Mouse (Mus musculus) 3134 (cell line): ENCODE data around the gene Sgms2.

Source experiments
- DNase-seq: peaks from one replicate; pipeline ENCODE4 v3.0.0-alpha.2; 2011; ENCODE audit warnings: low spot score; ENCODE audit not compliant: insufficient read length; ENCODE audit errors: extremely low read depth

Sgms2 gene

GRCm38 (mm10) chr3:131491361-131491925, at the start of gene Sgms2:
Gene Sgms2, minus strand, starts transcription at chr3:131491411.
- DNase-seq: no peak

GRCm38 (mm10) chr3:131525229-131525628, 34.0 kb upstream of the Sgms2 start:
- no peak for DNase-seq

GRCm38 (mm10) chr3:131524779-131525178, 33.6 kb upstream of the Sgms2 start:
- DNase-seq: no peak

- DNase-seq: no peak
Observed at GRCm38 (mm10) chr3:131524210-131524609, 33.0 kb upstream of the Sgms2 start.

- no peak for DNase-seq
Observed at GRCm38 (mm10) chr3:131523749-131524148, 32.5 kb upstream of the Sgms2 start.

- peak; percentile 58 for DNase-seq
Observed at GRCm38 (mm10) chr3:131522243-131522642, 31.0 kb upstream of the Sgms2 start.

- DNase-seq: no peak
Observed at GRCm38 (mm10) chr3:131521206-131521605, 30.0 kb upstream of the Sgms2 start.

- no peak for DNase-seq
Observed at GRCm38 (mm10) chr3:131517756-131518155, 26.5 kb upstream of the Sgms2 start.

GRCm38 (mm10) chr3:131516332-131516999, 25.3 kb upstream of the Sgms2 start:
- no peak for DNase-seq

GRCm38 (mm10) chr3:131511616-131512015, 20.4 kb upstream of the Sgms2 start:
- no peak for DNase-seq

GRCm38 (mm10) chr3:131508024-131508423, 16.8 kb upstream of the Sgms2 start:
- DNase-seq: no peak

GRCm38 (mm10) chr3:131504595-131505223, 13.5 kb upstream of the Sgms2 start:
- no peak for DNase-seq

- no peak for DNase-seq
Observed at GRCm38 (mm10) chr3:131501677-131502370, 10.6 kb upstream of the Sgms2 start.

- DNase-seq: no peak
Observed at GRCm38 (mm10) chr3:131499651-131500050, 8.4 kb upstream of the Sgms2 start.

GRCm38 (mm10) chr3:131496506-131497122, 5.4 kb upstream of the Sgms2 start:
- no peak for DNase-seq

GRCm38 (mm10) chr3:131495076-131495475, 3.9 kb upstream of the Sgms2 start:
- no peak for DNase-seq

GRCm38 (mm10) chr3:131493194-131493593, 2.0 kb upstream of the Sgms2 start:
- no peak for DNase-seq

- DNase-seq: no peak
Observed at GRCm38 (mm10) chr3:131491980-131492379, 769 bp upstream of the Sgms2 start.

- DNase-seq: peak; percentile 93
Observed at GRCm38 (mm10) chr3:131490143-131490908, 885 bp downstream of the Sgms2 start.

GRCm38 (mm10) chr3:131489657-131490142, 1.5 kb downstream of the Sgms2 start:
- DNase-seq: peak; percentile 85
